Mouse (Mus musculus) MEL (cell line): ENCODE measurements around the gene Pawr. TPM values are rescaled to one million over a fixed set of nuclear protein-coding genes. Genes with fewer than 3 reads are reported as not detected.
A peak's percentile ranks its signal among the peaks of the same experiment; 100 is the strongest.

Experiments
- DNase-seq: peaks from one replicate; pipeline ENCODE4 v3.0.0; 2011; ENCODE audit warnings: low read depth, low spot score
- H3K27ac ChIP-seq: 2 replicates; pipeline ENCODE4 v1.5.1; 2012; ENCODE audit warnings: low read depth, mild to moderate bottlenecking, control low read depth, low read length, moderate library complexity; ENCODE audit not compliant: control insufficient read depth
- H3K27me3 ChIP-seq, 2 experiments: fragments of 150-350 bp in 1 of 2; sonication (generic) in 1 of 2; 2 replicates each; pipeline ENCODE4 v1.6.1; 2012; ENCODE audit warnings: low read length in 2 of 2, mild to moderate bottlenecking in 2 of 2, improper control_type of control experiment in 1 of 2, moderate library complexity in 1 of 2; ENCODE audit not compliant: insufficient read depth in 2 of 2, control insufficient read depth in 1 of 2
- H3K36me3 ChIP-seq, 2 experiments: 2 replicates each; pipeline ENCODE4 v1.6.1; 2012 to 2014; ENCODE audit warnings: low read length in 2 of 2, improper control_type of control experiment in 1 of 2, inconsistent platforms in 1 of 2, mild to moderate bottlenecking in 1 of 2; ENCODE audit not compliant: insufficient read depth in 2 of 2, control insufficient read depth in 1 of 2
- H3K4me1 ChIP-seq, 2 experiments: fragments of 150-350 bp in 1 of 2; sonication (generic) in 1 of 2; 2 replicates each; pipeline ENCODE4 v1.6.1; 2012; ENCODE audit warnings: low read length in 2 of 2, improper control_type of control experiment in 1 of 2, mild to moderate bottlenecking in 1 of 2; ENCODE audit not compliant: insufficient read depth in 2 of 2, control insufficient read depth in 1 of 2
- H3K4me3 ChIP-seq, 2 experiments: fragments of 150-350 bp in 1 of 2; sonication (generic) in 1 of 2; 2 replicates each; pipeline ENCODE4 v1.5.1; 2012; ENCODE audit warnings: low read depth in 2 of 2, low read length in 2 of 2, mild to moderate bottlenecking in 2 of 2, moderate library complexity in 2 of 2, control low read depth in 1 of 2, improper control_type of control experiment in 1 of 2; ENCODE audit not compliant: control insufficient read depth in 1 of 2, insufficient read depth in 1 of 2
- H3K79me2 ChIP-seq: 2 replicates; pipeline ENCODE4 v1.6.1; 2012; ENCODE audit warnings: mild to moderate bottlenecking, low read length, moderate library complexity; ENCODE audit not compliant: control insufficient read depth, poor library complexity, insufficient read depth
- H3K9ac ChIP-seq: 2 replicates; pipeline ENCODE4 v1.6.1; 2012; ENCODE audit warnings: low read depth, mild to moderate bottlenecking, control low read depth, low read length, moderate library complexity; ENCODE audit not compliant: control insufficient read depth, poor library complexity, severe bottlenecking
- H3K9me3 ChIP-seq: fragments of 150-350 bp; sonication (generic); replicated peaks from 2 replicates; pipeline ENCODE4 v1.6.1; 2012; ENCODE audit warnings: mild to moderate bottlenecking, low read length, improper control_type of control experiment, moderate library complexity; ENCODE audit not compliant: insufficient read depth
- BHLHE40 ChIP-seq: IDR thresholded peaks from 2 replicates; pipeline ENCODE4 v1.6.1; 2012; ENCODE audit warnings: low read depth, mild to moderate bottlenecking, inconsistent platforms, low read length, improper control_type of control experiment, borderline replicate concordance
- CHD1 ChIP-seq: IDR thresholded peaks from 2 replicates; pipeline ENCODE4 v1.6.1; 2012; ENCODE audit warnings: low read depth, mild to moderate bottlenecking, inconsistent platforms, low read length, improper control_type of control experiment
- CHD2 ChIP-seq: IDR thresholded peaks from 2 replicates; pipeline ENCODE4 v1.6.1; 2011; ENCODE audit warnings: low read length, improper control_type of control experiment
- CTCF ChIP-seq, 3 experiments: IDR thresholded peaks in 2 of 3; conservative IDR thresholded peaks in 1 of 3; 2 replicates each; pipeline ENCODE4 v1.5.1; 2011 to 2012; ENCODE audit warnings: low read length in 3 of 3, low read depth in 2 of 3, mild to moderate bottlenecking in 2 of 3, improper control_type of control experiment in 1 of 3, inconsistent platforms in 1 of 3, mixed read lengths in 1 of 3, moderate library complexity in 1 of 3; ENCODE audit not compliant: control insufficient read depth in 1 of 3, insufficient read depth in 1 of 3, poor library complexity in 1 of 3, severe bottlenecking in 1 of 3
- ELF1 ChIP-seq: IDR thresholded peaks from 2 replicates; pipeline ENCODE4 v1.6.1; 2014; ENCODE audit warnings: low read depth, mild to moderate bottlenecking, inconsistent platforms, low read length, improper control_type of control experiment, moderate library complexity
- EP300 ChIP-seq, 2 experiments: IDR thresholded peaks; 2 replicates each; pipeline ENCODE4 v1.6.1; 2011; ENCODE audit warnings: improper control_type of control experiment in 2 of 2, low read length in 2 of 2, low read depth in 1 of 2, mild to moderate bottlenecking in 1 of 2
- ETS1 ChIP-seq: IDR thresholded peaks from 2 replicates; pipeline ENCODE4 v1.6.1; 2012; ENCODE audit warnings: low read depth, mild to moderate bottlenecking, inconsistent platforms, low read length, improper control_type of control experiment, moderate library complexity
- GABPA ChIP-seq: IDR thresholded peaks from 2 replicates; pipeline ENCODE4 v1.6.1; 2012; ENCODE audit warnings: low read depth, mild to moderate bottlenecking, inconsistent platforms, low read length, improper control_type of control experiment, moderate library complexity
- GATA1 ChIP-seq: IDR thresholded peaks from 2 replicates; pipeline ENCODE4 v1.6.1; 2011; ENCODE audit warnings: low read depth, low read length, improper control_type of control experiment
- HCFC1 ChIP-seq: IDR thresholded peaks from 2 replicates; pipeline ENCODE4 v1.6.1; 2012; ENCODE audit warnings: low read depth, mild to moderate bottlenecking, inconsistent platforms, low read length, improper control_type of control experiment, moderate library complexity
- JUND ChIP-seq: IDR thresholded peaks from 2 replicates; pipeline ENCODE4 v1.6.1; 2011; ENCODE audit warnings: low read depth, mild to moderate bottlenecking, improper control_type of control experiment, low read length
- KAT2A ChIP-seq: conservative IDR thresholded peaks from 2 replicates; pipeline ENCODE4 v1.6.1; 2012; ENCODE audit warnings: low read depth, low read length, improper control_type of control experiment, inconsistent platforms
- MAX ChIP-seq: IDR thresholded peaks from 2 replicates; pipeline ENCODE4 v1.6.1; 2011; ENCODE audit warnings: low read length, improper control_type of control experiment
- MAZ ChIP-seq: IDR thresholded peaks from 2 replicates; pipeline ENCODE4 v1.6.1; 2012; ENCODE audit warnings: low read depth, mild to moderate bottlenecking, inconsistent platforms, low read length, improper control_type of control experiment
- MEF2A ChIP-seq: IDR thresholded peaks from 2 replicates; pipeline ENCODE4 v1.6.1; 2014; ENCODE audit warnings: low read depth, mild to moderate bottlenecking, inconsistent platforms, low read length, improper control_type of control experiment; ENCODE audit not compliant: poor library complexity, insufficient replicate concordance, severe bottlenecking; ENCODE audit errors: extremely low read depth
- MXI1 ChIP-seq: IDR thresholded peaks from 2 replicates; pipeline ENCODE4 v1.6.1; 2011; ENCODE audit warnings: mild to moderate bottlenecking, low read depth, low read length, improper control_type of control experiment
- MYB ChIP-seq: IDR thresholded peaks from 2 replicates; pipeline ENCODE4 v1.6.1; 2011; ENCODE audit warnings: mild to moderate bottlenecking, low read depth, low read length, improper control_type of control experiment
- MYC ChIP-seq: IDR thresholded peaks from 2 replicates; pipeline ENCODE4 v1.6.1; 2011; ENCODE audit warnings: low read depth, mild to moderate bottlenecking, low read length, improper control_type of control experiment, moderate library complexity
- NELFE ChIP-seq: IDR thresholded peaks from 2 replicates; pipeline ENCODE4 v1.6.1; 2011; ENCODE audit warnings: low read depth, low read length, improper control_type of control experiment
- NRF1 ChIP-seq: IDR thresholded peaks from 2 replicates; pipeline ENCODE4 v1.6.1; 2014; ENCODE audit warnings: low read depth, mild to moderate bottlenecking, inconsistent platforms, low read length, improper control_type of control experiment, moderate library complexity; ENCODE audit not compliant: poor library complexity, insufficient read depth, severe bottlenecking
- POLR2A ChIP-seq, 2 experiments: IDR thresholded peaks; 2 replicates each; pipeline ENCODE4 v1.6.1; 2011 to 2012; ENCODE audit warnings: low read length in 2 of 2, mild to moderate bottlenecking in 2 of 2, control low read depth in 1 of 2, improper control_type of control experiment in 1 of 2, low read depth in 1 of 2, moderate library complexity in 1 of 2; ENCODE audit not compliant: control insufficient read depth in 1 of 2, insufficient read depth in 1 of 2, poor library complexity in 1 of 2
- RAD21 ChIP-seq: IDR thresholded peaks from 2 replicates; pipeline ENCODE4 v1.6.1; 2011; ENCODE audit warnings: mild to moderate bottlenecking, low read depth, low read length, improper control_type of control experiment
- RCOR1 ChIP-seq: IDR thresholded peaks from 2 replicates; pipeline ENCODE4 v1.6.1; 2012; ENCODE audit warnings: low read depth, mild to moderate bottlenecking, inconsistent platforms, low read length, improper control_type of control experiment
- SIN3A ChIP-seq: IDR thresholded peaks from 2 replicates; pipeline ENCODE4 v1.6.1; 2012; ENCODE audit warnings: low read length, improper control_type of control experiment, inconsistent platforms
- SMC3 ChIP-seq: IDR thresholded peaks from 2 replicates; pipeline ENCODE4 v1.6.1; 2011; ENCODE audit warnings: low read depth, low read length, improper control_type of control experiment
- TAL1 ChIP-seq: IDR thresholded peaks from 2 replicates; pipeline ENCODE4 v1.6.1; 2012; ENCODE audit warnings: mild to moderate bottlenecking, inconsistent platforms, low read length, moderate library complexity, mixed read lengths
- TBP ChIP-seq: IDR thresholded peaks from 2 replicates; pipeline ENCODE4 v1.8.0; 2011; ENCODE audit warnings: low read depth, low read length, improper control_type of control experiment
- TCF12 ChIP-seq: IDR thresholded peaks from 2 replicates; pipeline ENCODE4 v1.6.1; 2014; ENCODE audit warnings: low read depth, mild to moderate bottlenecking, inconsistent platforms, low read length, improper control_type of control experiment, moderate library complexity
- UBTF ChIP-seq: IDR thresholded peaks from 2 replicates; pipeline ENCODE4 v1.6.1; 2012; ENCODE audit warnings: low read depth, mild to moderate bottlenecking, inconsistent platforms, low read length, improper control_type of control experiment, moderate library complexity, borderline replicate concordance; ENCODE audit not compliant: insufficient read depth
- USF2 ChIP-seq, 2 experiments: IDR thresholded peaks; 2 replicates each; pipeline ENCODE4 v1.6.1; 2011 to 2012; ENCODE audit warnings: improper control_type of control experiment in 2 of 2, low read length in 2 of 2, borderline replicate concordance in 1 of 2, inconsistent platforms in 1 of 2, low read depth in 1 of 2, mild to moderate bottlenecking in 1 of 2; ENCODE audit not compliant: insufficient read depth in 1 of 2
- ZKSCAN1 ChIP-seq: IDR thresholded peaks from 2 replicates; pipeline ENCODE4 v1.6.1; 2012; ENCODE audit warnings: low read depth, mild to moderate bottlenecking, inconsistent platforms, low read length, improper control_type of control experiment, moderate library complexity
- ZMIZ1 ChIP-seq: IDR thresholded peaks from 2 replicates; pipeline ENCODE4 v1.6.1; 2012; ENCODE audit warnings: low read depth, mild to moderate bottlenecking, inconsistent platforms, low read length, improper control_type of control experiment, moderate library complexity
- ZNF384 ChIP-seq: IDR thresholded peaks from 2 replicates; pipeline ENCODE4 v1.6.1; 2012; ENCODE audit warnings: low read depth, mild to moderate bottlenecking, inconsistent platforms, low read length, improper control_type of control experiment
- polyA plus RNA-seq, 2 experiments: library from polyadenylated mRNA; stranded (reverse) in 1 of 2; unstranded in 1 of 2; fragments of >175 nt in 1 of 2; fragments of >200 nt in 1 of 2; gene quantifications; 2 replicates each; pipeline versions ENCODE4 v1.2.1 to v1.2.4; 2012; ENCODE audit warnings: low replicate concordance in 2 of 2, low read depth in 1 of 2; ENCODE audit not compliant: insufficient read length in 2 of 2, insufficient read depth in 1 of 2, missing spikeins in 1 of 2
- total RNA-seq: library from RNA; depleted of rRNA; stranded (reverse); fragments of 300-350 nt; gene quantifications from 2 replicates; pipeline ENCODE4 v1.2.3, GENCODE M21; 2012

Pawr gene
- total and polyA plus RNA-seq, 3 experiments, result 20.7 to 29.6 TPM; not detected in 1

GRCm38 (mm10) chr10:108360801-108361200 lies 28.9 kb downstream of the Pawr start (continued):
- TF ChIP-seq ETS1 (peak; percentile 96), CHD2 (no peak), ELF1 (no peak), RAD21 (no peak), MAX (no peak; the same call in none of the 2 replicates), ZNF384 (0 out of 2 replicates have a peak, but pooled peaks have one; percentile 26)

GRCm38 (mm10) chr10:108361419-108362155 lies 29.7 kb downstream of the Pawr start:
- Histone ChIP-seq H3K4me1 (peaks cover 15 to 28% of the 10 kb centered on the region in 2 experiments), H3K27ac (peak overlapping the region; percentile 99), H3K9ac (peak overlapping the region; percentile 78), H3K79me2 (peaks cover 32% of the 10 kb centered on the region), H3K36me3 (peaks cover 6 to 37% of the 10 kb centered on the region in 2 experiments), H3K4me3 (peak overlapping the region; percentile 58 to 96), H3K9me3 (no peaks in the 10 kb centered on the region), H3K27me3 (no peaks in the 10 kb centered on the region)
- DNase-seq, result peak; percentile 55
- no peak for TF ChIP-seq CHD2
- no peak for TF ChIP-seq KAT2A
- TF ChIP-seq TAL1, result no peak
- TF ChIP-seq SIN3A, result peak; percentile 27; the same call in 1 of the 2 replicates
- TF ChIP-seq SMC3, result no peak
- TF ChIP-seq POLR2A (IDR thresholded peaks at IDR 0.05; ENCODE audit: control insufficient read depth in 1 of 2, insufficient read depth in 1 of 2, low read depth in 1 of 2, low read length in 2 of 2, poor library complexity in 1 of 2), result no peak
- TF ChIP-seq ZNF384, result peak; percentile 66
- TF ChIP-seq HCFC1, result no peak
- no peak for TF ChIP-seq MAZ
- peak; percentile 20; the same call in 1 of the 2 replicates for TF ChIP-seq GATA1
- no peak for TF ChIP-seq ZKSCAN1
- TF ChIP-seq USF2 (IDR thresholded peaks at IDR 0.05; ENCODE audit: borderline replicate concordance in 1 of 2, insufficient read depth in 1 of 2, low read depth in 1 of 2, low read length in 2 of 2), result no peak
- no peak for TF ChIP-seq UBTF
- TF ChIP-seq CTCF (IDR thresholded peaks at IDR 0.05 in 2 of 3, conservative IDR thresholded peaks at IDR 0.05 in 1 of 3; ENCODE audit: control insufficient read depth in 1 of 3, insufficient read depth in 1 of 3, low read depth in 2 of 3, low read length in 3 of 3, poor library complexity in 1 of 3, severe bottlenecking in 1 of 3), result no peak
- TF ChIP-seq BHLHE40, result peak; percentile 55
- TF ChIP-seq ELF1, result no peak
- no peak for TF ChIP-seq ZMIZ1
- peak; percentile 23; the same call in 1 of the 2 replicates for TF ChIP-seq MEF2A
- TF ChIP-seq NRF1, result no peak
- TF ChIP-seq NELFE, result no peak; the same call in 1 of the 2 replicates
- TF ChIP-seq GABPA, result no peak
- TF ChIP-seq JUND, result no peak
- no peak for TF ChIP-seq CHD1
- TF ChIP-seq TBP, result no peak; the same call in 1 of the 2 replicates
- peak; percentile 67 for TF ChIP-seq MYB
- peak; percentile 74 for TF ChIP-seq MXI1
- TF ChIP-seq RCOR1, result peak; percentile 62
- peak; percentile 63 for TF ChIP-seq ETS1
- peak; percentile 38; the same call in 1 of the 2 replicates for TF ChIP-seq TCF12
- TF ChIP-seq MYC, result peak; percentile 49; the same call in 1 of the 2 replicates
- peak; percentile 56; the same call in 1 of the 2 replicates for TF ChIP-seq MAX
- TF ChIP-seq EP300 (IDR thresholded peaks at IDR 0.05; ENCODE audit: low read depth in 1 of 2, low read length in 2 of 2), result peak; percentile 57 to 72
